Mouse (Mus musculus): ENCODE data around the gene Mmd.

GRCm38 (mm10) chr11:90220022-90220645, 29.1 kb upstream of the Mmd start:
- TF ChIP-seq POLR2A (IDR thresholded peaks at IDR 0.05; ENCODE audit: borderline replicate concordance, extremely low read depth, low read depth, low read length) (no peak), CTCF (IDR thresholded peaks at IDR 0.05; ENCODE audit: insufficient read depth, low read length) (no peak)

All from lung, adult 2 months (tissue).